Mouse (Mus musculus) layer of hippocampus, adult 8-10 months (tissue): Measurements from ENCODE around the gene Sult1e1. TPM values are rescaled to one million over a fixed set of nuclear protein-coding genes. Genes with fewer than 3 reads are reported as not detected.

Experiments
- DNase-seq, 2 experiments: peaks; one replicate each; pipeline ENCODE4 v3.0.0; 2022; ENCODE audit warnings: low spot score in 2 of 2
- total RNA-seq, 4 experiments: library from RNA; stranded (reverse); gene quantifications; 2 replicates each; pipeline ENCODE4 v1.2.4; 2022

Gene Sult1e1
- not detected for total RNA-seq

- no peak for DNase-seq
Observed at GRCm38 (mm10) chr5:87591494-87591893, at the start of gene Sult1e1. TSS of gene Sult1e1 (minus strand) at chr5:87591594.

GRCm38 (mm10) chr5:87622681-87623080, 31.3 kb upstream of the Sult1e1 start:
- no peak for DNase-seq

GRCm38 (mm10) chr5:87615128-87615390, 23.7 kb upstream of the Sult1e1 start:
- no peak for DNase-seq

GRCm38 (mm10) chr5:87614364-87615127, 23.2 kb upstream of the Sult1e1 start:
- DNase-seq = no peak

- no peak for DNase-seq
Observed at GRCm38 (mm10) chr5:87601018-87601417, 9.6 kb upstream of the Sult1e1 start.

GRCm38 (mm10) chr5:87597891-87598290, 6.5 kb upstream of the Sult1e1 start:
- DNase-seq = no peak

GRCm38 (mm10) chr5:87589916-87590315, 1.5 kb downstream of the Sult1e1 start:
- no peak for DNase-seq

GRCm38 (mm10) chr5:87580389-87580788, 11.0 kb downstream of the Sult1e1 start:
- DNase-seq = no peak

- DNase-seq = no peak
Observed at GRCm38 (mm10) chr5:87574174-87574573, 17.2 kb downstream of the Sult1e1 start.

- no peak for DNase-seq
Observed at GRCm38 (mm10) chr5:87573490-87573889, 17.9 kb downstream of the Sult1e1 start.

GRCm38 (mm10) chr5:87572781-87573180, 18.6 kb downstream of the Sult1e1 start:
- DNase-seq = no peak

- no peak for DNase-seq
Observed at GRCm38 (mm10) chr5:87568845-87569244, 22.5 kb downstream of the Sult1e1 start, which contains the start of gene Sult1d1. TSS of gene Sult1d1 (minus strand) at chr5:87569027.

GRCm38 (mm10) chr5:87567306-87567705, 24.1 kb downstream of the Sult1e1 start:
- DNase-seq = no peak

GRCm38 (mm10) chr5:87562966-87563365, 28.4 kb downstream of the Sult1e1 start:
- DNase-seq = no peak

- no peak for DNase-seq
Observed at GRCm38 (mm10) chr5:87562526-87562925, 28.9 kb downstream of the Sult1e1 start.

- no peak for DNase-seq
Observed at GRCm38 (mm10) chr5:87560145-87560544, 31.2 kb downstream of the Sult1e1 start.

- DNase-seq = no peak
Observed at GRCm38 (mm10) chr5:87550935-87551334, 40.5 kb downstream of the Sult1e1 start.

- no peak for DNase-seq
Observed at GRCm38 (mm10) chr5:87538111-87538510, 53.3 kb downstream of the Sult1e1 start, which contains the start of gene Sult1b1. TSS of gene Sult1b1 (minus strand) at chr5:87538195.

GRCm38 (mm10) chr5:87535994-87536644, 55.3 kb downstream of the Sult1e1 start:
- DNase-seq = no peak

GRCm38 (mm10) chr5:87532288-87532687, 59.1 kb downstream of the Sult1e1 start:
- DNase-seq = no peak
